Mouse (Mus musculus): ENCODE results near the gene Psmc2.

The Psmc2 gene

DNA sequence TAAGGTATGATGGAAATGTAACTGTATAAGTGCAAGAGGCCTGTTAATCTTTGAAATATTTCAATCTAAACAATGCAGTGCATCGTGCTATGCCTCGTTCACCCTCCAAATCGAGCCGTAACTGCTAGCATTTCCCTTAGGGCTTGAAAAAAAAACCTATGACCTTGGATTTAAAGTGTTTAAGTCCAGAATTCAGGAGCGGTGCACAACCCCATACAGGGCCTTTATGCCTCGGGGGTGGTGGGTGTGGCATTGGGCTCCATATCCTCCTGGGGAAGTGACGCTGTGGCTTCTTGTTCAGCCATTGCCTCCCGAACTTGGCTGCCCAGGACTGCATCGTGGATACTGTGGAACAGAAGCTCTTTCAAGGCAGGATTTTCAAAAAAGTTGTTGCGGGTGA, 25.8 kb downstream of the Psmc2 start:
- DNase-seq, result no peak

DNA sequence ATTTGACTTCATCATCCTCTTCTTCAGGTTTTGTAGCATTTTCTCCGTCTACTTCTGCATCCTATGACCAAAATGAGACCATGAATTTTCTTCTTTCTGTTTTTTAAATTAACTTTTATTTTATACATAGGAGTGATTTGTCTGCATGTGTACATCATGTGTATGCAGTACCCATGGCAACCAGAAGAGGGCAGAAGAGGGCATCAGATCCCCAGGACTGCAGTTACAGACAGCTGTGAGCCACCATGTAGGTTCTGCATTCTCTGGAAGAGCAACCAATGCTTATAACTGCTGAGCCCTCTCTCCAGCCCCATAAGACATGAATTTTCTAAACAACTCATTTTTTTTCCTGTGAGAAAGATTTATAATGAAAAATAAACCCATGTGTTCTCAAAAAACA, 28.9 kb downstream of the Psmc2 start:
- peak; percentile 36 to 44 for DNase-seq

DNA sequence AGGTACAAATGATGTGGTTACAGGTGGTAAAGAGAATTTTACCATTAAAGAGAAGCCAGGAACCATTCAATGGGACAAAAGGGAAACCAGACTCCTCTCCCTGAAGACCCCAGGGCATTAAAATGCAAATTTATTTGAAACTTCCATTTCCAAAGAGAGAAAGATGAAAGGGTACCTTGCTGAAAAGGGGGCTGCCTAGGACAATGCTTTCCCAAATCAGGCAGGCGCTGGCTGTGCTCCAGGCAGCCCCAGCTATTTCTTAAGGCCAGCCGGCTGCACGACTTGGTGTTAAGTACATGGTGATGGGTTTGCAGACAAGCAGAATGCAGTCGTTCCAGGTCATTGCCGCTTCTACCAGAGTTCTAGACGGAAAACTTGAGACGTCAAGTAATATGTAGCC, 41.3 kb downstream of the Psmc2 start:
- DNase-seq, result no peak

DNA sequence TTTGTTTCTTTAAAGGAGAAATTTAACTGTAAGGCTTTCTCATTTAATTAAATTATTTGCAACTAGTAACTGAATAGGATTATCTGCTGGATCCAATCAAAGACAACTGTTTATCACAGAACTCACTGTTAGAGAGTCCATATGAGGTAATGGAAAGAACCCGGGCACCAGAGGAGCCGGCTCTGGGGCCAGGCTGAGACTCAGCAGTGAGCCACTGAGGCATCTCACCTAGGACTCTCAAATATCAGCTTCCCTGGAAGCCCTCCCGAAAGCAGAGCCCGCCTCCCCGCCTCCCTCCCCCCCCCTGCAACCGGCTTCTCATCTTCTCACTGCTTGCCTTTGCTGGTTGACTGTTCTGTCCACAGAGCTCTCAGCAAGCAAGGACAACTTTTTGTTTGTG, 42.6 kb downstream of the Psmc2 start:
- no peak for DNase-seq

DNA sequence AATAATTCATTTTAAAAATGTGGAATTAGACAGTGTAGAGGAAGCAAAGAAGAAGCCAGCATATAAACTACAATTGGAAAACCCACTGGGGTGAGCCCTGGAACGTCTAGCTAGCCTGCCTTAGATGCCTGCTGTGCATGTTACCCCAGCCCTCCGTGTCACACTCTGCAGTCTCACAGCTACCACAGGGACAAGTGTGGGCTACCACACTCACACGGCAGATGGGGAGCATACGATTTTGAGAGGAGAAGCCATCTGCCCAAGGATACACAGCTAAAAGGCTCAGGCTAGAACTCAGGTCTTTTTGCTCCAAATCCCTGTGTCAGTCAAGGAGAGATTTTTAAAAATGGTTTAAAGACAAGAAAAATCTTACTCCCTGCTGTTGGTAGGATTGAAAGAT, 43.8 kb downstream of the Psmc2 start:
- no peak for DNase-seq

DNA sequence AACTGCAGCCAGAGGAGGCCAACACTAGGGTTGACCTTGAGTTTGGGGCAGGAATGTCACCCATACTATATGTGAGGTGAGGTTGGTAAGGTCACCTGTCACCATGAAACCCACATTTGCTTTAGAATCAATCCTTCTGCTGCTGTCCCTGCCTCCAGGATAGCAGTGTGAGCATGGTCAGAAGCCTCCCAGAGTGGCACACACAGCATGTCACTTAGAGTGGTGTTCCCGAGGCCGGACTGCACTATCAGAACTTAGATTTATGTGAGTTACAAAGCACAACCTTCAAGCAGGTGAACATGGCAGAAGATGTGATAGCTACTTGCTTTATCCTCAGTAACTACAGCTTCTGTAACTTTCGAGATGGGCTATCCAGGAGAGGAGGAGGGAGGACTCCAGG, 46.7 kb downstream of the Psmc2 start:
- no peak for DNase-seq

DNA sequence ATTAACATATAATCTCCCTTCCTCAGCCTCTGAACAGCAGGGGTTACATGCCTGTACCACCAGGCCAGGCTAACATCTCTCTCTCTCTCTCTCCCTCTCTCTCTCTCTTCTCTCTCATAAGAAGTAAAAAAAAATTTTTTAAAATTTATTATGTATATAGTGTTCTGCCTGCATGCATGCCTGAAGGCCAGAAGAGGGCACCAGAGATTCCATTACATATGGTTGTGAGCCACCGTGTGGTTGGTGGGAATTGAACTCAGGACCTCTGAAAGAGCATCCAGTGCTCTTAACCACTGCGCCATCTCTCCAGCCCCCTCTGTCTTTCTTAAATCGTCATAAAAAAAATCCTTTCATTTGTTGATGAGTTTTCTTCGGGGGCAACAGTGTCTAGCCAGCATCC, 59.6 kb downstream of the Psmc2 start:
- no peak for DNase-seq

DNA sequence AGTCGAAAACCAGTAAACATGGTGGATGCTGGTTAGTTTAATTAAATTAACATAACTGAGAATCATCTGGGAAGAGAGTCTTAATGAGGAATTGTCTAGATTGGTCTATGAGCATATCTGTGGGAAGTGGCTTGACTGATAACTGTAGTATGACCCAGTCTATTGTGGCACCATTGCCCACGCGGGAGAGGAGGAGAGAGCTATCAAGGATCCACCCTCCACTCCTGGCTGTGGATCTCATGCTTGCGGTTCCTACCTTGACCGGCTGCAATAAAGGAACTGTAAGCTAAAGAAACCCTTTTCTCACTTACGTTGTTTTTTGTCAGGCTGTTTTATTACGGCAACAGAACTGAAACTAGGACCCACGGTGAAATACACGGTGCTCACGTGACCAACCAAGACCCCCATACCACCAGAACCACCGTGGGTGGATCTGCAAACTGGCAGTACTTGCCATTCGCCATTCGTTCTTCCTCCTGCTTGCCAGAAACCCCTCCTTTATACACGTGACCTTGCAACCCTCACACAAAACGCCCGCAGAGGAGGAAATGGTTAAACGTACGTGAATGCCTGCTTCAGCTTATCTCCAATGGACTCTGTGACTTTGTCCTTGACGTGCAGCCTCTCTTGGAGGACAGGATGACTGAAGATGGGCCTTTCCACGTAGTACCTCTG, 61.7 kb downstream of the Psmc2 start:
- no peak for DNase-seq

DNA sequence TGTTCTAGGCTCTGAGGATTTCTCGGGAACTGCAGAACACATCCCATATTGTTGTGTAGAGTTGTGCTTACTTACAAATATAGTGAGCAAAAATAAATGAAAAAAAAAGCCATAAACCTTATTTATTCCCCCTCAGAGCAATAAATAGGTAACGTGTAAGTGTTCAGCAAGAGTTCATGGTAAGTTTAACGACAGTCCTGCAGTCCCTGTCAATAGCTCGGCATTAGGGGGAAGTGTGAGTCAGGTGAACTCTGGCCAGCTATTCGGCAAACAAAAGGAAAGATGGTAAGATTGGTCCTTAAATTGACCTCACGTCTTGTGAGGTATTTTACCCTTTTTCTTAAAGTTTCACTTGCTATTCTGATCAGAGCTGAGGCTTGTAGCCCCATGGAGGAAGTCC, 62.4 kb downstream of the Psmc2 start:
- DNase-seq, result no peak

DNA sequence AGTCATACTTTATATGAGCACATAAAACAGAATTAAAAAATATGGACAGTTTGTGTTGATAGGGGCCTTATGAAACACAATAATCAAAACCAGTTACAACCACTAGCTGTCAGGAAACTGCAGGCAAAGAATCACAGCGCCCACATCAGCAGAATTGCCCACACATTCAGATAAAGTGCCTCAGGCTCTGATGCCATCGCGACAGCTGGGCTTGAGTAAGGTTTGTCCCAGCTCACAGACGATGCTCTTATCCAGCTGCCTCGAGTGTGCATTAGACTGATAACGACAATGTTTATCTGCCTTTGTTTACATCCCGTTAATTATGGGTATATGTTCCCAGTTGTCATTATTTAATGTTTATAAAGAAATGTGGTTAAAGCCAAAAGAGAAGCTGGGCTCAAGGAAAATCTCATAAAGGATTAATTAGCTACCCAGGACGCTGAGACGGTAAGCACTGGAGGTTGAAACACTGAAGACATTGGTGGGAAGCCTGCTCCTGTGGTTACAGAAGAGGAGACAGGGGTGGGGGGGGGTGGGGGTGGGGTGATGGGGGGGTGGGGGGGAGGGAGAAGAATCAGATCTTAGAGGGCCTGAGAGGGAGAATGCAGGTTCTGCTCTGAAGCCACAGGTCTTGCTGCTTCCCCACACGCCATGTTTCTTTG, 66.7 kb downstream of the Psmc2 start:
- DNase-seq, result no peak

All from thymus, postnatal 36 days (tissue).